In genomic region chr13:107862793-107863654, GRCm38 (mm10) we compare ENCODE assay signal across 16 mouse cellular contexts.
DNase-seq lines count a peak whose midpoint lies in the region; ATAC-seq and TF ChIP-seq lines count a peak whose summit lies in the region.
"Had no signal": no experiment of that assay in that cellular context is flagged by ENCODE, and none has a peak within 500 bp of the region (broad histone marks: within the 10 kb centered on the region; RNA-seq: fewer than 3 reads in every experiment).

No protein-coding gene starts in this region.

- H3K27me3 ChIP-seq in kidney, embryonic 16.5 days (ENCODE audit: insufficient read depth, low read length) = no peaks in the 10 kb centered on the region
- H3K27me3 ChIP-seq in lung, postnatal 0 days (replicated peaks; ENCODE audit: insufficient read depth, low read length) = no peaks in the 10 kb centered on the region
- no peaks in the 10 kb centered on the region for H3K27me3 ChIP-seq in midbrain, embryonic 13.5 days
- H3K27me3 ChIP-seq: embryonic facial prominence, embryonic 15.5 days; hindbrain, embryonic 15.5 days; neural tube, embryonic 15.5 days had no signal

- H3K9ac ChIP-seq in kidney, embryonic 16.5 days (replicated peaks; ENCODE audit: low read length) = no peak overlapping the region
- H3K9ac ChIP-seq in lung, postnatal 0 days (replicated peaks; ENCODE audit: low read depth) = no peak overlapping the region
- no peak overlapping the region for H3K9ac ChIP-seq in midbrain, embryonic 13.5 days (replicated peaks)
- H3K9ac ChIP-seq: embryonic facial prominence, embryonic 15.5 days; hindbrain, embryonic 15.5 days; neural tube, embryonic 15.5 days had no signal

- 62% methylated on average over 11 of the region's 11 CpGs for WGBS in kidney, embryonic 16.5 days
- WGBS in lung, postnatal 0 days = 37% methylated on average over 11 of the region's 11 CpGs
- 86% methylated on average over 11 of the region's 11 CpGs for WGBS in midbrain, embryonic 13.5 days

- TF ChIP-seq CTCF in lung, postnatal 0 days (IDR thresholded peaks at IDR 0.05) = no peak

- TF ChIP-seq EP300 in lung, postnatal 0 days (IDR thresholded peaks at IDR 0.05) = no peak

- peaks cover 27% of the 10 kb centered on the region; the same call in 1 of the 2 replicates for H3K4me1 ChIP-seq in kidney, embryonic 16.5 days (ENCODE audit: insufficient read depth, low read length)
- peaks cover 14% of the 10 kb centered on the region; the same call in 1 of the 2 replicates for H3K4me1 ChIP-seq in lung, postnatal 0 days (ENCODE audit: insufficient read depth, low read depth, low read length)
- H3K4me1 ChIP-seq in midbrain, embryonic 13.5 days (replicated peaks) = peaks cover 46% of the 10 kb centered on the region
- H3K4me1 ChIP-seq: embryonic facial prominence, embryonic 15.5 days had no signal

- H3K4me2 ChIP-seq in kidney, embryonic 16.5 days (replicated peaks; ENCODE audit: low read depth, low read length) = no peak overlapping the region
- no peak overlapping the region for H3K4me2 ChIP-seq in lung, postnatal 0 days (replicated peaks; ENCODE audit: low read depth, low read length)
- no peak overlapping the region for H3K4me2 ChIP-seq in midbrain, embryonic 13.5 days (replicated peaks)
- H3K4me2 ChIP-seq: embryonic facial prominence, embryonic 15.5 days; hindbrain, embryonic 15.5 days; neural tube, embryonic 15.5 days had no signal

- no peak overlapping the region for H3K27ac ChIP-seq in kidney, embryonic 16.5 days (ENCODE audit: low read length)
- H3K27ac ChIP-seq in lung, postnatal 0 days (ENCODE audit: low read length) = no peak overlapping the region
- H3K27ac ChIP-seq in midbrain, embryonic 13.5 days = no peak overlapping the region
- H3K27ac ChIP-seq: embryonic facial prominence, embryonic 15.5 days; hindbrain, embryonic 15.5 days; midbrain, embryonic 10.5 days; neural tube, embryonic 15.5 days had no signal

- DNase-seq in kidney, adult 11 months = peak; percentile 35
- peak; percentile 37 for DNase-seq in lung, postnatal 0 days (ENCODE audit: low spot score)
- DNase-seq in lung, postnatal 25 days (ENCODE audit: low spot score) = no peak
- peak; percentile 56 for DNase-seq in kidney, adult 9 months
- no peak for DNase-seq in spleen, postnatal 36 days (ENCODE audit: low spot score in 2 of 2)
- DNase-seq: cerebellum, adult 8-10 months; gastrocnemius, postnatal 36 days; right cerebral cortex, postnatal 4 days; thymus, adult 18-20 months had no signal

- no peak overlapping the region for H3K4me3 ChIP-seq in kidney, embryonic 16.5 days (ENCODE audit: low read length)
- H3K4me3 ChIP-seq in lung, postnatal 0 days (ENCODE audit: low read depth, low read length) = no peak overlapping the region
- no peak overlapping the region for H3K4me3 ChIP-seq in midbrain, embryonic 13.5 days (replicated peaks)
- H3K4me3 ChIP-seq: embryonic facial prominence, embryonic 15.5 days; hindbrain, embryonic 15.5 days; midbrain, embryonic 10.5 days; neural tube, embryonic 15.5 days had no signal

- H3K9me3 ChIP-seq in kidney, embryonic 16.5 days (ENCODE audit: low read length) = no peaks in the 10 kb centered on the region
- H3K9me3 ChIP-seq in lung, postnatal 0 days (ENCODE audit: low read length) = no peaks in the 10 kb centered on the region
- no peaks in the 10 kb centered on the region for H3K9me3 ChIP-seq in midbrain, embryonic 13.5 days
- H3K9me3 ChIP-seq: embryonic facial prominence, embryonic 15.5 days; hindbrain, embryonic 15.5 days; midbrain, embryonic 10.5 days; neural tube, embryonic 15.5 days had no signal

- no peaks in the 10 kb centered on the region for H3K36me3 ChIP-seq in kidney, embryonic 16.5 days (ENCODE audit: insufficient read depth, low read length)
- H3K36me3 ChIP-seq in lung, postnatal 0 days (ENCODE audit: insufficient read depth, low read length) = no peaks in the 10 kb centered on the region
- H3K36me3 ChIP-seq in midbrain, embryonic 13.5 days = no peaks in the 10 kb centered on the region
- H3K36me3 ChIP-seq: embryonic facial prominence, embryonic 15.5 days; hindbrain, embryonic 15.5 days; midbrain, embryonic 10.5 days; neural tube, embryonic 15.5 days had no signal

- ATAC-seq in kidney, embryonic 16.5 days (ENCODE audit: low FRiP score, low TSS enrichment) = no peak
- peak; percentile 38 for ATAC-seq in lung, postnatal 0 days
- ATAC-seq in midbrain, embryonic 13.5 days = no peak
- ATAC-seq: CD4-positive, CD25-positive, alpha-beta regulatory T cell, adult 4 months had no signal

Comparison
In these comparisons a context has a peak if more than half of its experiments do, and no peak if none do; other contexts are left out.
1. DNase-seq: peak in kidney, adult 11 months (single experiment), lung, postnatal 0 days (single experiment) and kidney, adult 9 months (single experiment); none in lung, postnatal 25 days (single experiment) and spleen, postnatal 36 days (0 of 2).